Mouse (Mus musculus) intestine, embryonic 15.5 days (tissue): ENCODE data around the gene Sbno2. TPM values are rescaled to one million over a fixed set of nuclear protein-coding genes. Genes with fewer than 3 reads are reported as not detected.

Experiments
- ATAC-seq: fragments of 200-750 bp; cut with Nextera tagmentation; 2 replicates; pipeline ENCODE4 v1.8.0; 2017; ENCODE audit warnings: moderate TSS enrichment, moderate library complexity
- H3K27ac ChIP-seq: fragments of 300-500 bp; sonication (generic); 2 replicates; pipeline ENCODE4 v1.5.1; 2015; ENCODE audit warnings: mild to moderate bottlenecking, inconsistent platforms
- H3K27me3 ChIP-seq: fragments of 300-500 bp; sonication (generic); replicated peaks from 2 replicates; pipeline ENCODE4 v1.6.1; 2015; ENCODE audit warnings: inconsistent platforms
- H3K36me3 ChIP-seq: fragments of 300-500 bp; sonication (generic); 2 replicates; pipeline ENCODE4 v1.6.1; 2015; ENCODE audit warnings: inconsistent platforms
- H3K4me1 ChIP-seq: fragments of 300-500 bp; sonication (generic); replicated peaks from 2 replicates; pipeline ENCODE4 v1.6.1; 2015; ENCODE audit warnings: inconsistent platforms
- H3K4me2 ChIP-seq: fragments of 300-500 bp; sonication (generic); replicated peaks from 2 replicates; pipeline ENCODE4 v1.6.1; 2015; ENCODE audit warnings: mild to moderate bottlenecking, inconsistent platforms
- H3K4me3 ChIP-seq: fragments of 300-500 bp; sonication (generic); replicated peaks from 2 replicates; pipeline ENCODE4 v1.5.1; 2015; ENCODE audit warnings: inconsistent platforms
- H3K9ac ChIP-seq: fragments of 300-500 bp; sonication (generic); 2 replicates; pipeline ENCODE4 v1.6.1; 2015; ENCODE audit warnings: inconsistent platforms
- H3K9me3 ChIP-seq: fragments of 300-500 bp; sonication (generic); 2 replicates; pipeline ENCODE4 v1.6.1; 2016; ENCODE audit warnings: inconsistent platforms
- WGBS: fragments of 180-500 bp; shearing (Covaris S2); methylation state at CpG from one replicate; pipeline ENCODE4 v1.1.7; 2015; 5-methylcytosine and 5-hydroxymethylcytosine counted together
- polyA plus RNA-seq: library from polyadenylated mRNA; unstranded; fragments of >200 nt; fragmentation: Nextera tagmentation; extraction: Ambion mirVana; gene quantifications from 2 replicates; pipeline ENCODE4 v1.2.1, GENCODE M21; 2015

Sbno2 gene
- polyA plus RNA-seq, 1 experiment from 2014 or later: 12.8 TPM

GRCm38 (mm10) chr10:80095547-80095946 is 9.8 kb downstream of the Sbno2 start:
- Histone ChIP-seq H3K4me2 (no peak overlapping the region), H3K9me3 (no peaks in the 10 kb centered on the region), H3K27me3 (no peaks in the 10 kb centered on the region), H3K4me1 (peaks cover 41% of the 10 kb centered on the region), H3K27ac (no peak overlapping the region), H3K36me3 (no peaks in the 10 kb centered on the region), H3K9ac (no peak overlapping the region), H3K4me3 (no peak overlapping the region)
- 84% methylated on average over 5 of the region's 5 CpGs for WGBS
- ATAC-seq: no peak

- no peak overlapping the region for H3K27ac ChIP-seq
- H3K27me3 ChIP-seq: no peaks in the 10 kb centered on the region
- no peaks in the 10 kb centered on the region for H3K36me3 ChIP-seq
- H3K4me3 ChIP-seq: no peak overlapping the region
- H3K4me1 ChIP-seq: peaks cover 35% of the 10 kb centered on the region
- no peak for ATAC-seq
- 76% methylated on average over 3 of the region's 3 CpGs for WGBS
- no peak overlapping the region for H3K4me2 ChIP-seq
- H3K9me3 ChIP-seq: no peaks in the 10 kb centered on the region
- no peak overlapping the region for H3K9ac ChIP-seq
Measured at GRCm38 (mm10) chr10:80094684-80095083, 10.7 kb downstream of the Sbno2 start.

GRCm38 (mm10) chr10:80094085-80094484 is 11.3 kb downstream of the Sbno2 start:
- Histone ChIP-seq H3K36me3 (no peaks in the 10 kb centered on the region), H3K9ac (no peak overlapping the region), H3K27ac (no peak overlapping the region), H3K4me1 (peaks cover 30% of the 10 kb centered on the region), H3K4me3 (no peak overlapping the region), H3K9me3 (no peaks in the 10 kb centered on the region), H3K4me2 (no peak overlapping the region), H3K27me3 (no peaks in the 10 kb centered on the region)
- WGBS: 88% methylated on average over 6 of the region's 6 CpGs
- no peak for ATAC-seq

GRCm38 (mm10) chr10:80092690-80093089 is 12.7 kb downstream of the Sbno2 start:
- H3K9ac ChIP-seq: no peak overlapping the region
- H3K27ac ChIP-seq: no peak overlapping the region
- WGBS: 74% methylated on average over 5 of the region's 5 CpGs
- no peak overlapping the region for H3K4me2 ChIP-seq
- H3K36me3 ChIP-seq: no peaks in the 10 kb centered on the region
- no peak for ATAC-seq
- no peaks in the 10 kb centered on the region for H3K9me3 ChIP-seq
- no peaks in the 10 kb centered on the region for H3K27me3 ChIP-seq
- peaks cover 16% of the 10 kb centered on the region for H3K4me1 ChIP-seq
- H3K4me3 ChIP-seq: no peak overlapping the region

- Histone ChIP-seq H3K4me1 (0 out of 2 replicates have a peak, but pooled peaks cover 8% of the 10 kb centered on the region), H3K9ac (no peak overlapping the region), H3K4me3 (no peak overlapping the region), H3K4me2 (no peak overlapping the region), H3K27ac (no peak overlapping the region), H3K27me3 (no peaks in the 10 kb centered on the region), H3K9me3 (no peaks in the 10 kb centered on the region), H3K36me3 (no peaks in the 10 kb centered on the region)
- no peak for ATAC-seq
- 87% methylated on average over 6 of the region's 6 CpGs for WGBS
Measured at GRCm38 (mm10) chr10:80091527-80091926, 13.8 kb downstream of the Sbno2 start.

GRCm38 (mm10) chr10:80089146-80089545 is 16.2 kb downstream of the Sbno2 start:
- Histone ChIP-seq H3K27ac (no peak overlapping the region), H3K27me3 (no peaks in the 10 kb centered on the region), H3K4me3 (no peak overlapping the region), H3K4me2 (no peak overlapping the region), H3K9ac (no peak overlapping the region), H3K9me3 (no peaks in the 10 kb centered on the region), H3K4me1 (0 out of 2 replicates have a peak, but pooled peaks cover 15% of the 10 kb centered on the region), H3K36me3 (peaks cover 3% of the 10 kb centered on the region; the same call in 1 of the 2 replicates)
- WGBS: 55% methylated on average over 4 of the region's 4 CpGs
- ATAC-seq: 0 out of 2 replicates have a peak, but pooled peaks have one; percentile 25

- no peak overlapping the region for H3K4me2 ChIP-seq
Measured at GRCm38 (mm10) chr10:80087483-80087882, 17.9 kb downstream of the Sbno2 start.

GRCm38 (mm10) chr10:80086847-80087246 is 18.5 kb downstream of the Sbno2 start:
- Histone ChIP-seq H3K27me3 (no peaks in the 10 kb centered on the region), H3K4me2 (no peak overlapping the region), H3K36me3 (peaks cover 15% of the 10 kb centered on the region), H3K27ac (no peak overlapping the region), H3K9ac (no peak overlapping the region), H3K9me3 (no peaks in the 10 kb centered on the region), H3K4me1 (peaks cover 16% of the 10 kb centered on the region; the same call in 1 of the 2 replicates), H3K4me3 (no peak overlapping the region)
- WGBS: 68% methylated on average over 3 of the region's 3 CpGs
- no peak for ATAC-seq

More at GRCm38 (mm10) chr10:80087483-80087882, 17.9 kb downstream of the Sbno2 start:
- no peak overlapping the region for H3K27ac ChIP-seq
- no peaks in the 10 kb centered on the region for H3K27me3 ChIP-seq
- ATAC-seq: no peak
- WGBS: 87% methylated on average over 8 of the region's 8 CpGs
- H3K9ac ChIP-seq: no peak overlapping the region
- peaks cover 16% of the 10 kb centered on the region; the same call in 1 of the 2 replicates for H3K4me1 ChIP-seq
- peaks cover 10% of the 10 kb centered on the region for H3K36me3 ChIP-seq
- H3K9me3 ChIP-seq: no peaks in the 10 kb centered on the region
- H3K4me3 ChIP-seq: no peak overlapping the region

- Histone ChIP-seq H3K36me3 (peaks cover 29% of the 10 kb centered on the region), H3K27ac (0 out of 2 replicates have a peak overlapping the region, but pooled peaks have one; percentile 2)
- 63% methylated on average over 9 of the region's 9 CpGs for WGBS
Measured at GRCm38 (mm10) chr10:80084817-80085487, 20.4 kb downstream of the Sbno2 start.

GRCm38 (mm10) chr10:80081075-80081474 is 24.3 kb downstream of the Sbno2 start:
- 73% methylated on average over 3 of the region's 3 CpGs for WGBS
- Histone ChIP-seq H3K9ac (no peak overlapping the region), H3K27ac (no peak overlapping the region), H3K9me3 (no peaks in the 10 kb centered on the region), H3K4me1 (peaks cover 21% of the 10 kb centered on the region; the same call in 1 of the 2 replicates), H3K27me3 (no peaks in the 10 kb centered on the region), H3K4me2 (no peak overlapping the region), H3K36me3 (peaks cover 33% of the 10 kb centered on the region), H3K4me3 (no peak overlapping the region)
- ATAC-seq: peak; percentile 52; the same call in 1 of the 2 replicates

More at GRCm38 (mm10) chr10:80084817-80085487, 20.4 kb downstream of the Sbno2 start:
- no peak overlapping the region for H3K4me3 ChIP-seq
- no peak for ATAC-seq
- no peaks in the 10 kb centered on the region for H3K9me3 ChIP-seq
- 0 out of 2 replicates have a peak overlapping the region, but pooled peaks have one; percentile 8 for H3K9ac ChIP-seq
- H3K27me3 ChIP-seq: no peaks in the 10 kb centered on the region
- peaks cover 21% of the 10 kb centered on the region; the same call in 1 of the 2 replicates for H3K4me1 ChIP-seq
- H3K4me2 ChIP-seq: no peak overlapping the region

GRCm38 (mm10) chr10:80080396-80081070 is 24.8 kb downstream of the Sbno2 start:
- no peak overlapping the region for H3K4me2 ChIP-seq
- no peak overlapping the region for H3K9ac ChIP-seq
- H3K27me3 ChIP-seq: no peaks in the 10 kb centered on the region
- H3K36me3 ChIP-seq: peaks cover 33% of the 10 kb centered on the region
- H3K9me3 ChIP-seq: no peaks in the 10 kb centered on the region
- peaks cover 27% of the 10 kb centered on the region for H3K4me1 ChIP-seq
- WGBS: 71% methylated on average over 16 of the region's 16 CpGs
- no peak overlapping the region for H3K27ac ChIP-seq
- ATAC-seq: peak; percentile 66; the same call in 1 of the 2 replicates
- H3K4me3 ChIP-seq: no peak overlapping the region

GRCm38 (mm10) chr10:80078366-80078765 is 27.0 kb downstream of the Sbno2 start:
- H3K36me3 ChIP-seq: peaks cover 27% of the 10 kb centered on the region
- H3K4me3 ChIP-seq: no peak overlapping the region
- no peak overlapping the region for H3K27ac ChIP-seq
- peaks cover 25% of the 10 kb centered on the region for H3K4me1 ChIP-seq
- H3K9me3 ChIP-seq: no peaks in the 10 kb centered on the region
- no peak overlapping the region for H3K9ac ChIP-seq
- ATAC-seq: no peak
- H3K4me2 ChIP-seq: no peak overlapping the region
- H3K27me3 ChIP-seq: no peaks in the 10 kb centered on the region
- whole genome bisulfite sequencing: 96% methylated on average over 1 of the region's 1 CpGs
